Mouse (Mus musculus): Measurements from ENCODE around the gene Slc6a20a.

The Slc6a20a gene

DNA sequence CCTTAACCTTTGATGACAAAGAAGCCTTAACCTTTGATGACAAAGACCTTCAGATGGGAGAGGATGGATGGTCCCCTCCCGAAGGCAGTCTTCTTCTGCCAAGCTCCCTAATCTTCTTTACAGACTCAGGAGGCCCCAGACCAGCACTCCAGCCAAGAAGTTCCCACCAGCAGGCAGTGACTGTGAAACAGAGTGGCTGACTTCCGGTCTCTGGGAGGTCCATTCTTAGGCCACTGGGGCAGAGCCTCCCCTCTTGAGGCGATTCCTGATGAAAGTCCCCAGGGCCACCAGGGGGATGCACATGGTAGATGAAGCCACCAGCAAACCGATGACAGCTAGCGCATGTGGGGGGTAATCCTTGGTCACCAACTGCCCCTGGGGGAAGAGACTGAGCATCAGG lies 41.9 kb downstream of the Slc6a20a start:
- no peak for DNase-seq

DNA sequence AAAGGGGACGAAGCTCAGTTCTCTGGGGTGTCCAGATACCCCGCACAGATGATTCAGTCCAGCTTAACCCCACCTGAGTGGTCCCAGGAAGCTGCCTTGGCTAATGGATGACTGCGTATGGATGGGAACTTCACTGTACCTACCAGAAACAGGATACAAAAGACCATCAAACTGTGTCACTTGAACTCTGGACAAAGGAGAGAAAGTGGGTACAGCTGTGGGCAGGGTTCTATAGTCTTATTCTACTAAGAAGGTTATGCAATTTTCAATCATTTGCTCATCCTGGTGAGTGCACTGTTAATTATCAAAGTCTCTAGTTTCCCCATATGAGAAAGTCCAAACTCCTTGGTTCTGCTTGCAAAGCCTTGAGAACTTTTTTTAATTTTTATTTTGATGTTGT lies 45.7 kb downstream of the Slc6a20a start:
- DNase-seq = no peak

DNA sequence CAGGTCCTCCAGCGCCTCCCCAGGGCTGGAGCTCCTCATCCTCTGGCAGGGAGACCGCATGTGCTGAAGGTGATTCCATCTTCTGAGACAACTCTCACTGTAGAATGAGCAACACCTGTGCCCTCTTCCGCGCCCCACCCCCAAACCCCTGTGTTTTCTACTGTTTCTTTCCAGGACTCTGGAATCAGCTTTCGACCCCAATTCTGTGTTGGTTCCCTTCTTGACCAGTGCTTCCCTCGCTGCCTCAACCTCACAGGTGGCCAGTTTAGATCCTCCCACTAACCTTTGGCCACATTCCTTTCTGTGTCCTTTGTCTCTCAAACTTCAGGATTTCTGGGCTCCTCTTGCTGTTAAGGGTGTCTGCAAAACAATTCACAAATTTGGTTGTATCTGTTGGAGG lies 46.4 kb downstream of the Slc6a20a start, which contains the start of gene Slc6a20b:
Slc6a20b (minus strand) TSS at position 285 of the 400 bp plus-strand sequence.
- DNase-seq = no peak

DNA sequence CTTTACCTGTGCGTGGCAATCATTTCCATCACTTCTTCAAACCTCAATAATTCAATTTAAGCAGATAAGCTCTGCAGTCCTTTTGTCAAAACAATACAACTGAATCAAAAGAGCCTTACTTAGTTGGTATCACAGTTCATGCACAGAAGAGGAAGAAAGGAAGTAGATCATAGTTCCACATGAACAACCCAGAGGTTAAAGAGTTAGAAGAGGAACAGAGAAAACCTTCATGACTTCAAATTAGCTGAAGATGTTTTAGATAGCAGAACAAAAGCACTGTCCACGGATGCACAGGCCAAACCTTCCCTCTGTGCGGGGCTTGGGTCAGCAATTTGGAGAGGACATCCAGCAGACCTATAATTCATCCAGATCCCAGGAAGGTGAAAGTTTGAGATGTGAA lies 47.0 kb downstream of the Slc6a20a start:
- no peak for DNase-seq

DNA sequence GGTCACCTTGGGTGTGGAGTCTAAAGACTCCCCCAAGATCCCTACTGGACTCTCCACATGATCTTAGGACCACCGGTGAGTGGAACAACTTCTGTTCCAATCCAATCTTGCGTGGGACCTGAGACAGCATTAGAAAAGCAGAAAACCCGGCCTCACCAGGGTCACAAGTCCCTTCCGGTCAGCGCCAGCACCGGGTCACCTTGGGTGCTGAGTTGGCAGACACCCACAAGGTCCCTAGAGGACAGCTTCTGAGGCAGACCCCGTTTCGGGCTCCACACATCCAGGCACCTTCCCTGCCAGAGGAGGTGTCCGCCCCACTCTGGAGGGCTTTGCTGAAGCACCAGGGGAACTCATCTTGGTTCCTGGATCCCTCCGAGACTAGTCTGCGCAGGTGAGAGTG lies 52.9 kb downstream of the Slc6a20a start:
- no peak for DNase-seq

DNA sequence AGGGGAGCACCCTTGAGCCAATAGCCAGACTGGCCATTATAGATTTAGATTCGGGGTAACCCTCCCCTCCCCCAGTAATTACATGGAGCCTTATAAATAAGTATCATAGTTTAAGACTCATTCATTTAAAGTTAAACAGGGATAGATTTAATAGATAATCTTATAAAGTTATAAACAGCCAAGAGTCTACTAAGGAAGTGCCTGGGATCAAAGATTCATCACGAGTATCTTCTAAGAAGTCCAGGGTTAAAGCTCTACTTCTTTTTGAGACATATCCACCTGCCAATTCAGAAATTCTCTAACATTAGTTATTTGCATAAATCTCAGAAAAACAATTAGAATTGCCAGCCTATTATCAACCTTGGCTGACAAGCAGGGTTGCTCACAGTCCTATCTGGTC lies 53.9 kb downstream of the Slc6a20a start:
- no peak for DNase-seq

DNA sequence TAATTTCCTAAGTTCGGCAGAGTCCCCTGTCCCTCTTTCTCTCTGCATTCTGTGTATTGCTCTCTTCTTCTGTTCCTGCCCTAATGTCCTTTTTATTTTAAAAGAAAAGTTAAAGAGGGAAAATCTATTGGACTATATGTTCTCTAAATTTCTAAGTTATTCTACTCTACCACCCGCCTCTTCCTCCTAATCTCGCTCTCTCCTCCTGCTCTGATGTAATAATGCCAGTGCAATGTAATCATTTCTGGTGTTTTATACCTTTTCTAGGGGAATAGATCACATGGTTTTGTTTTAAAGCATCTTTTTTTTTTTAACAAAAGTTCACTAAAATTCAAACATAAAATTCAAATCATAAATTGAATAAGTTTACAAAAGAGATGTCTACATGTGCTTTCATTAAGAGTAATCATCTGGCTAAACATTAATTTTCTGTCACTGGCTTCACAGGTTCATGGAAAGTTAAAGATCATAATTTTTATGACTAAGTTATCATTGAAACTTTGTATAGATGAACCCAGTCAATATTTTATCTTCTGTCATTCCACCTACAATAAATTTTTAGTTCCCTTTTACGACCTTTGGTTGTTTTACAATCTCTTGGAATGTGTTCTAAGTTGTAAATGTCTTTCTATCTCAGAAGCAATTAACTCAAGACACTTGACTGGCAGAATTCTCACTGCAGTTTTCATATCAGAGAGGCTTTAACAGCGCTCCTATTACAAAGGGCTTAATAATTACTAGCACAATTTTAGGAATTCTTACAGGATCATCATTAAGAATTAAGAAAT lies 58.2 kb downstream of the Slc6a20a start:
- DNase-seq = no peak

DNA sequence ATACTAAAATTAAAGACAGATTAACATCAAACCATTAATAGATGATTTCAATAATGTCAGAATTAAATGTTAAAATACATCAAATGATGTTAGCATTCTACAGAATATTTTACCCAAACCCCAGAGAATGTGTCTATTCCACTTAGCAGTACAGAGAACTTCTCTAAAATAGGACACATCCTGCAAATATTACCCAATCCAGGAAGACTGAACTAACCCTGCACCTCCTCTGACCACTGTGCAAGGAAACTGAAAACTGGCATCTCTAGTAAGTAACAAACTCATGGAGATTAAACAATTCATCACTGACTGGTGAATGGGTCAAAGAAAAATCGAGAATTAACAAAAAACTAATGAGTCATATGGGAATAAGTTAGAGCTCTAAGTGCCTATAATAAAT lies 77.2 kb downstream of the Slc6a20a start:
- DNase-seq = no peak

DNA sequence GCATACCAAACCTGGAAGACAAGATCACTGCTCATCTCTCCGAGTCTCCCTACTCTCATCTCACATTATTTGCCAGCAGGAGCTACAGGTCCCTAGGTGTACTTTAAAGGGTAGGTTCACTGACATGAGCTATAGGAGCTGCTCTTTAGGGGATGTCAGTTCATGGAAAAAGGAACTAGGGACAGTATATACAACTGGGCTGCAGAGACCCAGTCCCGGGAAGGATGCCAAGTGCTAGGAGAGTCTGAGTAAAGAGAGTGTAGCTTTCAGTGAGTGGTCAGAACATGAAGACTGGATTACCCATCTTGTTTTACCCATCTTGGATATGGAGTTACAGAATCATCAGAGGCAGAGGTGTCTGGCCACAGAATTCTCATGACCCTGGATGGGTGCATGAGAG lies 81.3 kb downstream of the Slc6a20a start:
- no peak for DNase-seq

DNA sequence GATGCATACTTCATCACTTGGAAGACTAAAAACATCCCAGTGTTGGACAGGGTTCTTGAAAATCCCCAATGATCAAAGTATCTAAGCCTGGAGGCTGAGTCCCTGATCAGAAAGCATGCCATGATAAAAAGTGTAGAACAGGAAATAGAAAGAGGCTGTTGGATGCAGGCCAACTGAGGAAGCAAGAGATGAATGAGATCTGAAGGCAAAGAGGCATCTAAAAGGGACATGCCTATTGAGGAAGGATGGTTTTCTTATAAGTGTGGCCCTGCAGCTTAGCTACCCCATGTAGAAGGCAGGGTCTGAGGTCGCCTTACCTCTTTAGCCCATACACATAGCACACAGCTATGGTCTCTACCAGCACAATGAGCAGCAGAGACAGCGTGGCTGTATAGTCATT lies 81.8 kb downstream of the Slc6a20a start:
- no peak for DNase-seq

DNA sequence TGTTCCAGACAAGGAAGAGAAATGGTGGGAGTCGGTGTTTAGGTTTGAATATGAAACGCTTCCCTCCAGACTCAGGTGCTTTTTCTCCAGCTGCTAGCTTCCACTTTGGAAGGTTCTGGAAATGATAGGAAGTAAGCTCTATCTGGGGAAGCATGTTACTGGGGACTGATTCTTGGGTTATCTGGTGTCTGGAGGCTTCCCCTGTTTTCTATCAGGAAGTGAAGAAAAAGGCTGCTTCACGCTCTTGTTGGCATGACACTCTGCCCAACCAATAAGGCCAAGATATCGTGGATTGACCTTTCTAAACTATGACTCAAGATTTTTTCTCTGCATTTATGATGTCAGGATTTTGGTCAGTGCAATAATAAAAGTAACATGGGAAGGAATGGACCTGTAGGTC lies 83.5 kb downstream of the Slc6a20a start:
- DNase-seq = no peak

DNA sequence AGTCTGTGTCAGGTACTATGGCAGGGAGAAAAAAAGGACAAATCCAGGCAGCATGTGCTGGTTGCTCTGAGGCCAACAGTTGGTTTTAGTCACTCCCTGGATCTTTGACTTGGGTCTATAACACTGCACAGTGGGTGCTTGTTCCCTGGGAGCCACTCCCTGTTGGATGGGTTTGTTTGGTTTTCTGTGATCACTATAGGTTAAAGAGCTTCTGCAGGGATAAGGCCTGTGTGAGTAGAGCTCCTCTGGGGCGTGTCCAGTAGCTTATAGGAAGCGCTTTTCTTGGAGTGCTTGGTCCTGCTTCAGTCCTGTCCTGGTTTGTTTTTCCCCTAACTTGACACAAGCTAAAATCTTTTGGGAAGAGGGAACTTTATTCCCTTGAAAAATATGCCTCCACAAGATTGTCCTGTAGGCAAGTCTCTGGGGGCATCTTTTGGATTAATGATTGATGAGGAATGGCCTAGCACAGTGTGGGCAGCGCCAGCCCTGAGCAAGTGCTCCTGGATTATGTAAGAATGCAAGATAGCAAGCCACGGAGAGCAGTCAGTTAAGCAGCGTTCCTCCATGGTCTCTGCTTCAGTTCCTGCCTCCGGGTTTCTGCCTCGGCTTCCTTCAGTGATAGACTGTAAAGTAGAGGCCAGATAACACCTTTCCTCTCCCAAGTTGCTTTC lies 89.3 kb downstream of the Slc6a20a start:
- DNase-seq = no peak

All from lung, postnatal 10 days (tissue).